Mouse (Mus musculus) liver, postnatal 0 days (tissue): ENCODE measurements around the gene Evi2. TPM values are rescaled to one million over a fixed set of nuclear protein-coding genes. Genes with fewer than 3 reads are reported as not detected.

Experiments used
- ATAC-seq: fragments of 200-750 bp; cut with Nextera tagmentation; 2 replicates; pipeline ENCODE4 v1.8.0; 2017; ENCODE audit warnings: mild to moderate bottlenecking, moderate library complexity
- DNase-seq: peaks from one replicate; pipeline ENCODE4 v3.0.0-alpha.2; 2016
- H3K27ac ChIP-seq: fragments of 300-500 bp; sonication (generic); 2 replicates; pipeline ENCODE4 v1.5.1; 2014; ENCODE audit warnings: antibody characterized with exemption, moderate library complexity, mild to moderate bottlenecking, low read depth
- H3K27me3 ChIP-seq: fragments of 300-500 bp; sonication (generic); 2 replicates; pipeline ENCODE4 v1.6.1; 2014; ENCODE audit warnings: low read length, control low read depth, mixed read lengths; ENCODE audit not compliant: insufficient read depth
- H3K36me3 ChIP-seq: fragments of 300-500 bp; sonication (generic); replicated peaks from 2 replicates; pipeline ENCODE4 v1.6.1; 2014; ENCODE audit warnings: mild to moderate bottlenecking, control low read depth, low read length, moderate library complexity, mixed read lengths; ENCODE audit not compliant: insufficient read depth
- H3K4me1 ChIP-seq: fragments of 300-500 bp; sonication (generic); 2 replicates; pipeline ENCODE4 v1.6.1; 2014; ENCODE audit warnings: antibody characterized with exemption, mild to moderate bottlenecking, control low read depth; ENCODE audit not compliant: insufficient read depth
- H3K4me2 ChIP-seq: fragments of 300-500 bp; sonication (generic); 2 replicates; pipeline ENCODE4 v1.6.1; 2014; ENCODE audit warnings: low read depth, mild to moderate bottlenecking, low read length, moderate library complexity, mixed read lengths
- H3K4me3 ChIP-seq: fragments of 300-500 bp; sonication (generic); 2 replicates; pipeline ENCODE4 v1.5.1; 2014; ENCODE audit warnings: low read depth, low read length
- H3K9ac ChIP-seq: fragments of 300-500 bp; sonication (generic); replicated peaks from 2 replicates; pipeline ENCODE4 v1.6.1; 2014; ENCODE audit warnings: mild to moderate bottlenecking, moderate library complexity
- H3K9me3 ChIP-seq: fragments of 300-500 bp; sonication (generic); 2 replicates; pipeline ENCODE4 v1.6.1; 2016; ENCODE audit warnings: mild to moderate bottlenecking, control low read depth, low read length, mixed read lengths
- CTCF ChIP-seq: sonication (generic); IDR thresholded peaks from 2 replicates; pipeline ENCODE4 v1.5.1; 2016; ENCODE audit warnings: antibody characterized with exemption, low read depth
- EP300 ChIP-seq: IDR thresholded peaks from 2 replicates; pipeline ENCODE4 v1.6.1; 2016; ENCODE audit warnings: antibody characterized with exemption, low read depth, mild to moderate bottlenecking
- WGBS: fragments of 180-500 bp; shearing (Covaris S2); extraction: QIAGEN DNeasy Blood & Tissue Kit; methylation state at CpG from one replicate; pipeline ENCODE4 v1.1.7; 2014; ENCODE audit not compliant: insufficient replicate concordance; 5-methylcytosine and 5-hydroxymethylcytosine counted together
- polyA plus RNA-seq: library from polyadenylated mRNA; unstranded; fragments of >200 nt; fragmentation: Nextera tagmentation; extraction: Ambion mirVana; gene quantifications from 2 replicates; pipeline ENCODE4 v1.2.1, GENCODE M21; 2015

Evi2 gene
- polyA plus RNA-seq, 1 experiment from 2014 or later = 0.99 TPM

- Histone ChIP-seq H3K4me3 (no peak overlapping the region), H3K27me3 (no peaks in the 10 kb centered on the region), H3K9ac (no peak overlapping the region), H3K9me3 (no peaks in the 10 kb centered on the region), H3K27ac (no peak overlapping the region), H3K4me2 (no peak overlapping the region), H3K36me3 (peaks cover 17% of the 10 kb centered on the region), H3K4me1 (no peaks in the 10 kb centered on the region)
- DNase-seq (no peak), ATAC-seq (no peak)
- TF ChIP-seq EP300 (no peak), CTCF (no peak)
- 85% methylated on average over 3 of the region's 3 CpGs for WGBS
These were observed 18.4 kb downstream of the Evi2 start for GRCm38 (mm10) chr11:79511970-79512369.

- H3K27ac ChIP-seq = no peak overlapping the region
- no peaks in the 10 kb centered on the region for H3K9me3 ChIP-seq
- H3K4me1 ChIP-seq = no peaks in the 10 kb centered on the region
- H3K4me3 ChIP-seq = no peak overlapping the region
- no peaks in the 10 kb centered on the region for H3K27me3 ChIP-seq
- DNase-seq (no peak), ATAC-seq (no peak)
- TF ChIP-seq CTCF (no peak), EP300 (no peak)
- H3K9ac ChIP-seq = no peak overlapping the region
- 81% methylated on average over 7 of the region's 7 CpGs for WGBS
- no peaks in the 10 kb centered on the region for H3K36me3 ChIP-seq
- H3K4me2 ChIP-seq = no peak overlapping the region
These were observed 25.9 kb downstream of the Evi2 start for GRCm38 (mm10) chr11:79504506-79504905.

GRCm38 (mm10) chr11:79503845-79504244, 26.5 kb downstream of the Evi2 start, which contains the start of gene Omg:
TSS of gene Omg (minus strand) at chr11:79504084.
- Histone ChIP-seq H3K36me3 (no peaks in the 10 kb centered on the region), H3K9me3 (no peaks in the 10 kb centered on the region), H3K27me3 (no peaks in the 10 kb centered on the region), H3K4me3 (no peak within 1 kb of the TSS), H3K9ac (no peak within 1 kb of the TSS), H3K27ac (no peak within 1 kb of the TSS), H3K4me1 (no peaks in the 10 kb centered on the region), H3K4me2 (no peak within 1 kb of the TSS)
- DNase-seq (no peak), ATAC-seq (no peak)
- WGBS = 65% methylated on average over 8 of the region's 8 CpGs
- TF ChIP-seq CTCF (no peak), EP300 (no peak)

GRCm38 (mm10) chr11:79502917-79503316, 27.5 kb downstream of the Evi2 start:
- ATAC-seq (no peak), DNase-seq (no peak)
- no peaks in the 10 kb centered on the region for H3K4me1 ChIP-seq
- H3K36me3 ChIP-seq = no peaks in the 10 kb centered on the region
- TF ChIP-seq CTCF (no peak), EP300 (no peak)
- no peaks in the 10 kb centered on the region for H3K27me3 ChIP-seq
- no peak overlapping the region for H3K9ac ChIP-seq
- WGBS = 65% methylated on average over 2 of the region's 2 CpGs
- H3K9me3 ChIP-seq = no peaks in the 10 kb centered on the region
- no peak overlapping the region for H3K4me2 ChIP-seq
- no peak overlapping the region for H3K4me3 ChIP-seq
- no peak overlapping the region for H3K27ac ChIP-seq

GRCm38 (mm10) chr11:79494976-79495800, 35.2 kb downstream of the Evi2 start:
- H3K9ac ChIP-seq = no peak overlapping the region
- DNase-seq (no peak), ATAC-seq (no peak)
- H3K4me1 ChIP-seq = no peaks in the 10 kb centered on the region
- no peaks in the 10 kb centered on the region for H3K27me3 ChIP-seq
- H3K27ac ChIP-seq = no peak overlapping the region
- no peak overlapping the region for H3K4me3 ChIP-seq
- no peaks in the 10 kb centered on the region for H3K9me3 ChIP-seq
- TF ChIP-seq EP300 (no peak), CTCF (no peak)
- no peaks in the 10 kb centered on the region for H3K36me3 ChIP-seq
- no peak overlapping the region for H3K4me2 ChIP-seq
- 73% methylated on average over 10 of the region's 10 CpGs for WGBS

GRCm38 (mm10) chr11:79484721-79485120, 45.7 kb downstream of the Evi2 start:
- H3K27ac ChIP-seq = no peak overlapping the region
- no peaks in the 10 kb centered on the region for H3K9me3 ChIP-seq
- H3K4me1 ChIP-seq = 0 out of 2 replicates have a peak, but pooled peaks cover 3% of the 10 kb centered on the region
- H3K36me3 ChIP-seq = 0 out of 2 replicates have a peak, but pooled peaks cover 2% of the 10 kb centered on the region
- no peaks in the 10 kb centered on the region for H3K27me3 ChIP-seq
- no peak for TF ChIP-seq EP300
- no peak for TF ChIP-seq CTCF
- DNase-seq = no peak
- H3K9ac ChIP-seq = no peak overlapping the region
- H3K4me3 ChIP-seq = no peak overlapping the region
- no peak overlapping the region for H3K4me2 ChIP-seq
- ATAC-seq = no peak
